Mouse (Mus musculus): Measurements from ENCODE around the gene Lrrc36.

DNA sequence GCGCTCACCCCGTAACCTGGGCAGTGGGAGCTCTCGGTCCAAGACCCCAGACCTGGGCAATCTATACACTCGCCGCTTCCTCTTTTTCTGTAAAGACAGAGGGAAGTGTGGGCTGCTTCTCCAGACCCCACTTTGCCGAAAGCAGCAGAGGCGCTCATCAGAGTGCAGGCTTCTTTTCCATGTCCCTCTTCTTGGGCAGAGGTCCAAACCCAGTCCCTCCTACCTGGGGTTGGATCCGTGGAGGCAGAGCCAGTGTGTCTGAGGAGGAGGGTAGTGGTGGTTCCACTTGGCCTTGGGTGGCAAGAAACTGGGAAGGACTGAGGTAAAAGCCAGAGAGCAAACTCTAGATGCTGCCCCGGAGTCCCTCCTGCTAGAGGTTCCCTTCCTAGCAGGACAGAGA is 59.6 kb downstream of the Lrrc36 start:
- TF ChIP-seq CTCF (IDR thresholded peaks at IDR 0.05; ENCODE audit: borderline replicate concordance, insufficient read depth, low read length) = no peak
- TF ChIP-seq POLR2A (IDR thresholded peaks at IDR 0.05; ENCODE audit: low read depth, low read length) = no peak
